In genomic region chr9:78596834-78597233, GRCm38 (mm10) we compare ENCODE assay signal across 8 mouse cellular contexts. TPM values are rescaled to one million over a fixed set of nuclear protein-coding genes. Genes with fewer than 3 reads are reported as not detected.
DNase-seq lines count a peak whose midpoint lies in the region; ATAC-seq and TF ChIP-seq lines count a peak whose summit lies in the region.
"Had no signal": no experiment of that assay in that cellular context is flagged by ENCODE, and none has a peak within 500 bp of the region (broad histone marks: within the 10 kb centered on the region; RNA-seq: fewer than 3 reads in every experiment).

No protein-coding gene starts in this region.

- no peaks in the 10 kb centered on the region for H3K9me3 ChIP-seq in E14TG2a.4 (ENCODE audit: low read length)

- TF ChIP-seq CTCF in layer of hippocampus, adult 2 months (conservative IDR thresholded peaks at IDR 0.05) = peak; percentile 94
- peak; percentile 88 for TF ChIP-seq CTCF in E14TG2a.4 (conservative IDR thresholded peaks at IDR 0.05; ENCODE audit: low read length)

- peak; percentile 37 to 44 for DNase-seq in layer of hippocampus, adult 2 months (ENCODE audit: low spot score in 2 of 2)
- no peak for DNase-seq in layer of hippocampus, adult 9-10 months (ENCODE audit: low spot score)
- DNase-seq in forelimb bud, embryonic 11.5 days (ENCODE audit: low read depth, low spot score) = peak; percentile 56
- peak; percentile 30 to 35 for DNase-seq in left cerebral cortex, postnatal 36 days (ENCODE audit: low spot score in 2 of 2)

- intact Hi-C loops in left cerebral cortex, postnatal 36 days (cut with DNase I) = no loop called here

- H3K27me3 ChIP-seq in E14TG2a.4 (ENCODE audit: insufficient read depth, low read length) = no peaks in the 10 kb centered on the region

- H3K4me3 ChIP-seq in layer of hippocampus, adult 2 months = no peak overlapping the region
- no peak overlapping the region for H3K4me3 ChIP-seq in E14TG2a.4 (replicated peaks; ENCODE audit: low read length)

- ATAC-seq in activated CD4-positive, CD25-positive, alpha-beta regulatory T cell, adult 4 months = peak; percentile 79
- ATAC-seq in neutrophil, adult 5-6 weeks (ENCODE audit: extremely low read depth, insufficient number of reproducible peaks, low FRiP score, poor library complexity, severe bottlenecking) = peak; percentile 87

- no peak overlapping the region for H3K27ac ChIP-seq in layer of hippocampus, adult 2 months
- H3K27ac ChIP-seq: macrophage had no signal

- H3K4me1 ChIP-seq in E14TG2a.4 (replicated peaks; ENCODE audit: low read depth, low read length) = peaks cover 3% of the 10 kb centered on the region; the same call in 1 of the 2 replicates

- H3K36me3 ChIP-seq in E14TG2a.4 (ENCODE audit: insufficient read depth, low read length) = no peaks in the 10 kb centered on the region

RNA-seq across cellular contexts. Expression of gene Slc17a5, which starts 9.0 kb away (rescaled TPM):
- total RNA-seq in layer of hippocampus, adult 2 months (2021) = 10 to 100 TPM; 23.0 to 24.5 TPM
- polyA plus RNA-seq in activated CD4-positive, CD25-positive, alpha-beta regulatory T cell, adult 4 months (2017; shearing (Covaris generic)) = 10 to 100 TPM in 1 of 2 experiments, 1 to 10 TPM in 1; 9.3 to 11.3 TPM
- total RNA-seq in left cerebral cortex, postnatal 36 days (2021) = 10 to 100 TPM; 19.3 to 19.7 TPM
- total RNA-seq in neutrophil, adult 5-6 weeks (2017) = 7.0 and 9.0 TPM in 2 replicates

RNA-seq across cellular contexts. Expression of gene Cd109, which starts 18.5 kb away (rescaled TPM):
- 1 to 10 TPM; 3.1 to 3.5 TPM for total RNA-seq in layer of hippocampus, adult 2 months (2021)
- under 1 TPM in 1 of 2 experiments, not detected in 1; 0.13 TPM for polyA plus RNA-seq in activated CD4-positive, CD25-positive, alpha-beta regulatory T cell, adult 4 months (2017; shearing (Covaris generic))
- total RNA-seq in left cerebral cortex, postnatal 36 days (2021) = under 1 TPM; 0.49 to 0.79 TPM
- total RNA-seq in neutrophil, adult 5-6 weeks (2017) = not detected in 2 replicates
